Mouse (Mus musculus): ENCODE data around the gene Ankrd9. TPM values are rescaled to one million over a fixed set of nuclear protein-coding genes. Genes with fewer than 3 reads are reported as not detected.

Ankrd9 gene
- 15.2 and 17.2 TPM in 2 replicates for polyA plus RNA-seq (2016; fragmentation: Nextera tagmentation; extraction: Ambion mirVana)

- Histone ChIP-seq H3K27me3 (ENCODE audit: low read depth, poor library complexity, severe bottlenecking) (peaks cover 4% of the 10 kb centered on the region; the same call in 1 of the 2 replicates), H3K4me3 (peak within 1 kb of the TSS; percentile 90), H3K27ac (peak within 1 kb of the TSS; percentile 91), H3K4me1 (peaks cover 33% of the 10 kb centered on the region), H3K36me3 (peaks cover 37% of the 10 kb centered on the region), H3K9me3 (replicated peaks) (no peaks in the 10 kb centered on the region)
- WGBS, result under 1% methylated on average over 85 of the region's 90 CpGs
- DNase-seq (ENCODE audit: low spot score), result peak; percentile 97
Observed at GRCm38 (mm10) chr12:110978607-110979406, at the start of gene Ankrd9. Ankrd9 (minus strand) TSS chr12:110979040.

GRCm38 (mm10) chr12:111021577-111021976, 42.7 kb upstream of the Ankrd9 start:
- Histone ChIP-seq H3K4me3 (no peak overlapping the region), H3K36me3 (no peaks in the 10 kb centered on the region), H3K4me1 (no peaks in the 10 kb centered on the region; the same call in 1 of the 2 replicates), H3K27ac (no peak overlapping the region), H3K27me3 (ENCODE audit: low read depth, poor library complexity, severe bottlenecking) (no peaks in the 10 kb centered on the region), H3K9me3 (replicated peaks) (no peaks in the 10 kb centered on the region)
- DNase-seq (ENCODE audit: low spot score), result no peak
- 67% methylated on average over 3 of the region's 3 CpGs for WGBS

DNA sequence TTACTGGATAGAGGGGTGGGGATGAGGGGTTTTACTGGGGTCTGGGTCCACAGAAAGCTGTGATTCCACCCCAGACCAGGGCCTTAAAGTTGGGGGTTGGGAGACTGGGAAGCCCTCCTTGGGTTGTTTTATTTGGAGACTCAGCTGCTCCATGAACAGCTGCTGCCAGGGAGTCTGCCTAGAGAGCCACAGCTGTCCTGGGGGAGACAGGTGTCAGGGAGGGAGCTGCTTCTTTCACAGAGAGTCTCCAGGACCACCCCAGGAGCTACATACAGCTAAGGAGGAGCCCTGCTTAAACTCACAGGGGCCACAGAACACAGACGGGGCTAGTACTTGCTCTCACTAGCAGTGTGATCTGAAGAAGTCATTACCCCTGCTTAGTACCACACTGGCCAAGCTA, 42.3 kb upstream of the Ankrd9 start:
- no peak overlapping the region for H3K4me3 ChIP-seq
- H3K36me3 ChIP-seq, result no peaks in the 10 kb centered on the region
- no peak for DNase-seq (ENCODE audit: low spot score)
- H3K9me3 ChIP-seq (replicated peaks), result no peaks in the 10 kb centered on the region
- H3K27ac ChIP-seq, result no peak overlapping the region
- no peaks in the 10 kb centered on the region for H3K27me3 ChIP-seq (ENCODE audit: low read depth, poor library complexity, severe bottlenecking)
- WGBS, result 3% methylated on average over 1 of the region's 1 CpGs
- no peaks in the 10 kb centered on the region; the same call in 1 of the 2 replicates for H3K4me1 ChIP-seq

DNA sequence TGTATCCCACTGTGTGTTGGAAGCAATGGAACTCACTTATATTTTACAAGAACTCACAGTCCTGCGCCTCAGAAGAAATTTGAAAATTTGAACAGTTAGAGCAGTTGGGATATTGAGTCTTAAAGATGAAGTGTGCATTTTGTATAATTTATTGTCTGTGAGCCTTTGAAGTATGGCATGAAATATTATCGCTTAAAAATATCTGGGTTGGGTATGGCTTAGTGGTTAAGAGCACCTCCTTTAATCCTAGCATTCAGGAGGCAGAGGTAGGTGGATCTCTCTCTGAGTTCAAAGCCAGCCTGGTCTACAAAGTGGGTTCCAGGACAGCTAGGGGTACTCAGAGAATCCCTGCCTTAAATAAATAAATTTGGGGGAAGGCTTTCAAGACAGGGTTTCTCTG, 40.2 kb upstream of the Ankrd9 start:
- Histone ChIP-seq H3K27me3 (ENCODE audit: low read depth, poor library complexity, severe bottlenecking) (no peaks in the 10 kb centered on the region), H3K4me3 (no peak overlapping the region), H3K36me3 (no peaks in the 10 kb centered on the region), H3K9me3 (replicated peaks) (no peaks in the 10 kb centered on the region), H3K27ac (no peak overlapping the region), H3K4me1 (no peaks in the 10 kb centered on the region; the same call in 1 of the 2 replicates)
- 95% methylated on average over 2 of the region's 2 CpGs for WGBS
- no peak for DNase-seq (ENCODE audit: low spot score)

DNA sequence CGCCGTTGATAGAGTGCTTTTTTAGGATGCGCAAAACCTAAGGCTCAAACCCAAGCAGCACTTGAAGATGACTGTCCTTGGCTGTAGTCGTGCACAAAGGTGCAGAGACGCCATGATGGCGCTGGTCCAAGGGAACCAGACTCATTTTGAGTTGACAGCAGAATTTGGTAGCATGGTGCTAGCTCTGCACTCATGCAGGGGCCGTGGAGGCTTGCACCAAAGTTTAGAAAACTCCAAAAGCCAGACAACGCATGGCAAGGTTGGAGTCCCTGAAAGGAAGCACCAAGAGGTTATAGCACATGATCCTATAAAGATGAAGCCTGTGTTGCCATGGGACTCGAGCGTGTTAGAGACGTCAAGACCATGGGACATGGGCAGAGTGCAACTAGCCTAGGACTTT, 39.2 kb upstream of the Ankrd9 start:
- Histone ChIP-seq H3K36me3 (no peaks in the 10 kb centered on the region), H3K4me3 (no peak overlapping the region), H3K27ac (no peak overlapping the region), H3K4me1 (no peaks in the 10 kb centered on the region; the same call in 1 of the 2 replicates), H3K9me3 (replicated peaks) (no peaks in the 10 kb centered on the region), H3K27me3 (ENCODE audit: low read depth, poor library complexity, severe bottlenecking) (no peaks in the 10 kb centered on the region)
- WGBS, result 93% methylated on average over 11 of the region's 11 CpGs
- DNase-seq (ENCODE audit: low spot score), result no peak

GRCm38 (mm10) chr12:111016807-111017206, 38.0 kb upstream of the Ankrd9 start:
- Histone ChIP-seq H3K36me3 (no peaks in the 10 kb centered on the region), H3K27ac (no peak overlapping the region), H3K27me3 (ENCODE audit: low read depth, poor library complexity, severe bottlenecking) (no peaks in the 10 kb centered on the region), H3K4me1 (no peaks in the 10 kb centered on the region; the same call in 1 of the 2 replicates), H3K4me3 (no peak overlapping the region), H3K9me3 (replicated peaks) (no peaks in the 10 kb centered on the region)
- WGBS, result 78% methylated on average over 3 of the region's 3 CpGs
- no peak for DNase-seq (ENCODE audit: low spot score)

DNA sequence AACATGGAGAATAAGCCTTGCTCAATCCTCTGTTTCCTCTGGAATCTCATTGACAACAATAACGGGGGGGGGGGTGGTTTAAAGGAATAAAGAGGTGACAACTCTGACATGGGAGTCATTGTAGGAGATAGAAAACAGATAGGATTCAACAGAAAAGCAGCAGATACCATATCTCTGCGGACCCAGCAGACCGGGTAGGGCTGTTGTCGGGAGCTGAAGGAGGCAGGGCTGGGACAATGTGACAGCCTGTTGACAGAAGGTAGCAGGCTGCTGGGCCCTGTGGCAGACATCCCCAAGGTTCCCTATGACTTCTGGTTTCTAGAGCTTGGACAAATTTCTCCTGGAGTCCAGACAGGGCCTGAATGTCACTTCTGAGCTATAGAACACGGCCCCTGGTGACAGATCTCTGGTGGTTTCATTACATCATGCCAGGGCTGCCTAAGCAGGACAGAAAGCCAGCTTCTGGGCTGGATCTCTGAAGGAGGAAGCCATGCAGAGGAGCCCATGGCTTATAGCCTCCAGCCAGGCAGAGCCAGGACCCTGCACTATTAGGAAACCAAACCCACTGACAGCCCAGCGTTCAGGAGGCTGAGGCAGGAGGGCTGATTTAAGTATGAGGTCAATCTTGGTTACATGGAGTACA, 30.9 kb upstream of the Ankrd9 start:
- Histone ChIP-seq H3K4me1 (peaks cover 31% of the 10 kb centered on the region), H3K27ac (no peak overlapping the region), H3K36me3 (no peaks in the 10 kb centered on the region), H3K4me3 (no peak overlapping the region), H3K9me3 (replicated peaks) (no peaks in the 10 kb centered on the region), H3K27me3 (ENCODE audit: low read depth, poor library complexity, severe bottlenecking) (no peaks in the 10 kb centered on the region)
- DNase-seq (ENCODE audit: low spot score), result no peak
- WGBS, result 79% methylated on average over 6 of the region's 6 CpGs

DNA sequence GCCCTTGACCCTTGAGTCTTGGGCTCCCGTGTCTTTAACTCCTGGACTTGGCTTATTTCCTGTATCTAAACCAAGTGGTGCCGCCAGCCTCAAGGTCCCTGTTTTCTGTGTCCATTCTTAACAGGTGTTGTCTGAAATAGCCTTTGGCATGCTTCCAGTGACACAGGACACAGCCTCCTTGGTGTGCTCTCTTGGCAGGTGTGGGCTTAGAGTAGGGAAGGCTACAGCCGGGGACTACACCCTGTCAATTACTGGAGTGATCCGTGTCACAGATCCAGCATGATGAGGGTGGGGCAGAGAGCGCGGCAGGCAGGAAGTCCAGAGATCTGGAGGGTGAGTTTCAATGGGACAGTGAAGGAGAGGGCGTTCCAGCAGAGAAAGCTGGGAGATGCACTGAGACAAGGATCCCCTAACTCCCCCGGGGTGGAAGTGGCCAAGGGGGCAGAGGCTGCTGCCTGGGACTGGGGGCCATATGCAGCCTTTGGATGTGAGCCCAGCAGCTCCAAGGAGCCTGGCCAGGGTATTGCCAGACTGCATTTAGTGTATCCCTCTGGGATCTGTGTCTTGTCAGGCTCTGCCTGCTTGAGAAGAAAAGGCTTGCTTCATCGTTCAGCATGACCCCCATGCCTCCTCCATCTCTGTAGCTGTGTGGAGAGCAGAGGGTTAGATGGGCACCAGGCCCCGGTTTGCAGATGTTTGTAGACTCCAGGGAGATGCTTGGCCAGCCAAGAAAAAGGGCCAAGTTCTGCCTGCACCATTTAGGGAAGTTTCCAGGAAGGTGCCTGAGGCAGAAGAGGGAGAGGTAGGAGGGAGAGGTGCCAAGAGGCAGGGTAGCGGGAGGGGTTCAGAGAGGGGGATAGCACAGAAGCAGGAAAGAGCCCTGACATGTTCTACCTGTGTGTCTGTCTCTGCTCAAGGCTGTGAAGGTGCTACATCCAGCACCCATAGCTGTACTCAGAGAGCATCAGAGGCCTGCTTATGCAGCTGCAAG, 30.0 kb upstream of the Ankrd9 start:
- no peak for DNase-seq (ENCODE audit: low spot score)
- H3K27ac ChIP-seq, result peak overlapping the region; percentile 62
- H3K9me3 ChIP-seq (replicated peaks), result no peaks in the 10 kb centered on the region
- H3K27me3 ChIP-seq (ENCODE audit: low read depth, poor library complexity, severe bottlenecking), result no peaks in the 10 kb centered on the region
- WGBS, result 73% methylated on average over 11 of the region's 11 CpGs
- H3K4me3 ChIP-seq, result no peak overlapping the region
- peaks cover 31% of the 10 kb centered on the region for H3K4me1 ChIP-seq
- H3K36me3 ChIP-seq, result no peaks in the 10 kb centered on the region

- Histone ChIP-seq H3K4me1 (peaks cover 31% of the 10 kb centered on the region), H3K36me3 (no peaks in the 10 kb centered on the region), H3K27me3 (ENCODE audit: low read depth, poor library complexity, severe bottlenecking) (no peaks in the 10 kb centered on the region), H3K4me3 (no peak overlapping the region), H3K27ac (peak overlapping the region; percentile 64), H3K9me3 (replicated peaks) (no peaks in the 10 kb centered on the region)
- 81% methylated on average over 14 of the region's 14 CpGs for WGBS
- DNase-seq (ENCODE audit: low spot score), result no peak
Observed at GRCm38 (mm10) chr12:111007134-111008103, 28.6 kb upstream of the Ankrd9 start.

DNA sequence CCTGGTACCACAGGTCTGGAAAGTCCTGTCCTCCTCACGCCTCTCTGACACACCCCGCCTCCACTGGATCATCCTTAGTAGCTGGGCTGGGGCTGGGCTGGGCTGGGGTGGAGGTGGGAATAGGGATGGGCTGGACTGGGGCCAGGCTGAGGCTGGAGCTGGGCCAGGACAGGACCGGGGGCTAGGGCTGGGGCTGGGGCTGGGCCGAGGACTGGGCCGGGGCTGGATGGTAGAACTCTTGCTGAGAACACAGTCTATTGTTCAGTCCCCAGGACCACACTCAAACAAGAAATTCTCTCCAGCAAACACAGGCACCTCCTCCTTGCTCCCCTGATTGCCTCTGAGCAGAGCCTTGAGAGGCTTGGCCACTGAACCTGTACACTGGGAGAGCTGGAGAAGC, 27.5 kb upstream of the Ankrd9 start:
- 79% methylated on average over 5 of the region's 5 CpGs for WGBS

GRCm38 (mm10) chr12:111005803-111006202, 27.0 kb upstream of the Ankrd9 start:
- H3K27ac ChIP-seq, result 0 out of 2 replicates have a peak overlapping the region, but pooled peaks have one; percentile 64
- WGBS, result 67% methylated on average over 6 of the region's 6 CpGs

More for the DNA sequence above, 27.5 kb upstream of the Ankrd9 start:
- no peak for DNase-seq (ENCODE audit: low spot score)
- no peaks in the 10 kb centered on the region for H3K9me3 ChIP-seq (replicated peaks)
- no peak overlapping the region for H3K4me3 ChIP-seq
- H3K27me3 ChIP-seq (ENCODE audit: low read depth, poor library complexity, severe bottlenecking), result no peaks in the 10 kb centered on the region
- peaks cover 31% of the 10 kb centered on the region for H3K4me1 ChIP-seq
- H3K27ac ChIP-seq, result peak overlapping the region; percentile 64; the same call in 1 of the 2 replicates
- no peaks in the 10 kb centered on the region for H3K36me3 ChIP-seq

More at GRCm38 (mm10) chr12:111005803-111006202, 27.0 kb upstream of the Ankrd9 start:
- no peak overlapping the region for H3K4me3 ChIP-seq
- H3K36me3 ChIP-seq, result no peaks in the 10 kb centered on the region
- DNase-seq (ENCODE audit: low spot score), result no peak
- H3K4me1 ChIP-seq, result peaks cover 31% of the 10 kb centered on the region
- H3K9me3 ChIP-seq (replicated peaks), result no peaks in the 10 kb centered on the region
- H3K27me3 ChIP-seq (ENCODE audit: low read depth, poor library complexity, severe bottlenecking), result no peaks in the 10 kb centered on the region

Measured in limb, embryonic 10.5 days (tissue).